Mouse (Mus musculus): ENCODE measurements around the gene Rnf182.

DNA sequence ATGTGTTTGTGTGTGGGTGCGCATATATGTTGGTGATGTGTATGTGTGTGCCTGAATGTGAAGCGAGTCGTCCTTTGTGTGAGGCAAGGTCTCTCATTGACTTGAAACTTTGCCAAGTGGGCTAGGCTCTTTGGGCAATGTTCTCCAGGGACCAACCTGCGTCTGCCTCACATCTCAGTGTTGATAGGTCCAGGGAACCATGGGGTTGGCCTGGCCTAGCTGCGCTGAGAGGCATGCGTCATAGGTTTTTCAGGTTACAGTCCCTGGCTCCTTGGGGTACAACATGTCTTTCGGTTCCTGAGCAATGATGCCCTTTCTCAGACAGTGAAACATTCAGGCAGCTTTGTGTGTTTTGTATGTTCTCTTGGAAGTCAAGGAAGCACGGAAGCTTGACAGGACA lies 49.3 kb upstream of the Rnf182 start:
- TF ChIP-seq CTCF (IDR thresholded peaks at IDR 0.05; ENCODE audit: low read depth, low read length) = no peak
- TF ChIP-seq POLR2A (IDR thresholded peaks at IDR 0.05; ENCODE audit: borderline replicate concordance, low read depth, low read length) = no peak
